Mouse (Mus musculus) erythroblast, embryonic 14.5 days (primary cell): Measurements from ENCODE around the gene Gnb1l.

Experiments used
- GATA1 ChIP-seq: IDR thresholded peaks from 2 replicates; pipeline ENCODE4 v1.6.1; 2012; ENCODE audit warnings: low read length, inconsistent platforms, mixed read lengths
- TAL1 ChIP-seq: IDR thresholded peaks from 3 replicates; pipeline ENCODE4 v1.6.1; 2012; ENCODE audit warnings: low read length, inconsistent platforms, mixed read lengths

GRCm38 (mm10) chr16:18551604-18552003 lies 53.1 kb downstream of the Gnb1l start:
- TF ChIP-seq GATA1 (no peak), TAL1 (no peak)
